Mouse (Mus musculus): ENCODE data around the gene Cacna2d3. TPM values are rescaled to one million over a fixed set of nuclear protein-coding genes. Genes with fewer than 3 reads are reported as not detected.

Cacna2d3 gene
- polyA plus RNA-seq, 1 experiment from 2014 or later, result 3.3 TPM

DNA sequence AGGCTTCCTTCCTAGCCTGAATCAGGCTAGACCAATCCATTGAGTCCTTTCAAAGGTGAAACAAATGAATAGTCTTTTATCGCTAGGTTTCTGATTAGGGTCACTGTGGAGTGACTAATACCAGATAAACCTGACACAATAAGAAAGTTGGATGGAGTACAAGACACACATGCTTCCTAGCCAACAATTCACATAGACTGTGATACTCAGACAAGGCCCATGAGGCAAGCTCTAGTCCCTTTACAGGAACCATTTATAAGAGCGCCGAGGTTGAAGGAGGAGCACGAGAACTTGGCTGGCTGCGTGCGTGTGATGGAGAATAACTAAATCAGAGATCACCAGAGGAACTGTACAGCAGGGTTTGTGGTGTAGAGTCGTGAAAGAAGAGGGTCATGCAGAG is 584.0 kb downstream of the Cacna2d3 start:
- WGBS, result 83% methylated on average over 7 of the region's 7 CpGs

DNA sequence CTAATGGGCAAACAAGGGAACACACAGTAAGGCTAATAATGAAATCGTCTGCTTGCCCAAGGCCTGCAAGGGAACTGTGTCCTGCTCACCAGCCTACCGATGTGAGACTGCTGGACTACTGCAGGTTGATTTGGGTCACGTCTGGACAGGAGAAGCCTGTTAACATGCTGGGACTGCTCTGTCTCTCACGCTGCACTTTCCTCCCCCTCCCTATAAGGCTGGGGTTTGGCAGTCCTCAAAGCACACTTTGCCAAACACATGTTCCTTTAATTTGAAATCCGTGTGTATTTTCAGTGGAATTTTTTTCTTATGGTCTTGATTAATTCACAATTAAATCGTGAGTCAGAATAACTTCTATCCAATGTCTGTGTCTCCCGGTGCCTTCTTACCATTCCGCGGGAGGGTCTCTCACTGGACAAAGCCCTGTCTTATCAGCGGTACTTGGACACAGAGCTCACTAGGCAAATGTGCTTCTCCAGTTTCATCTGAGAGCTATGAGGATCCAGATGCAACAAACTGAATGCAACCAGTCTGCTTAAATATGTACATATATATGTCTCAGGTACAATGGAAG is 584.6 kb downstream of the Cacna2d3 start:
- Histone ChIP-seq H3K9me3 (no peaks in the 10 kb centered on the region), H3K9ac (replicated peaks) (no peak overlapping the region), H3K4me2 (no peak overlapping the region), H3K4me3 (replicated peaks) (no peak overlapping the region), H3K36me3 (no peaks in the 10 kb centered on the region), H3K27me3 (no peaks in the 10 kb centered on the region), H3K27ac (no peak overlapping the region), H3K4me1 (replicated peaks) (peaks cover 9% of the 10 kb centered on the region)
- WGBS, result 69% methylated on average over 10 of the region's 10 CpGs
- no peak for ATAC-seq (ENCODE audit: insufficient number of reproducible peaks, insufficient read depth, low FRiP score, low TSS enrichment, low read depth)

More for the DNA sequence above, 584.0 kb downstream of the Cacna2d3 start:
- Histone ChIP-seq H3K9ac (replicated peaks) (no peak overlapping the region), H3K27me3 (no peaks in the 10 kb centered on the region), H3K36me3 (no peaks in the 10 kb centered on the region), H3K27ac (no peak overlapping the region), H3K9me3 (no peaks in the 10 kb centered on the region), H3K4me1 (replicated peaks) (peaks cover 9% of the 10 kb centered on the region), H3K4me2 (no peak overlapping the region), H3K4me3 (replicated peaks) (no peak overlapping the region)
- ATAC-seq (ENCODE audit: insufficient number of reproducible peaks, insufficient read depth, low FRiP score, low TSS enrichment, low read depth), result no peak

DNA sequence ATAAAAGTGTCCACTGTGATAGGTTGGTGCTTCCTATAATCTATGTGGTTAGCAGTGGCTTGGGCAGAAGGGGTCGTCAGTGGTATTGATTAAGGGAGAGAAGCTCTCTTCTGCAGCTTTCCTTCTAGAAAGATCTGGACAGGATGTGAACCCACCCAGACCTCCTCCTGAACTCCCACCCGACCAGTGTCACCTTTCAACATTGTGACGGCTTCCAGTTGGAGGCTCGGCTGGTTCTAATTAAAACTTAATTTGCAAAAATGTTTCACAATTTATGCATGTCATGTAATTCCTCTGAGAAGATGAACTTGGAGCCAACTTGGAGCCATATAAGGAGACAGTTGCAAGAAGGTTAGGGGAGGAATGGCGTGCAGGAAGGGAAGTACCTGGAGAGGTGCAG is 586.8 kb downstream of the Cacna2d3 start:
- Histone ChIP-seq H3K4me1 (replicated peaks) (peaks cover 9% of the 10 kb centered on the region), H3K4me3 (replicated peaks) (no peak overlapping the region), H3K9ac (replicated peaks) (no peak overlapping the region), H3K27me3 (no peaks in the 10 kb centered on the region), H3K4me2 (no peak overlapping the region), H3K9me3 (no peaks in the 10 kb centered on the region), H3K36me3 (no peaks in the 10 kb centered on the region), H3K27ac (no peak overlapping the region)
- 42% methylated on average over 5 of the region's 5 CpGs for WGBS
- ATAC-seq (ENCODE audit: insufficient number of reproducible peaks, insufficient read depth, low FRiP score, low TSS enrichment, low read depth), result no peak

DNA sequence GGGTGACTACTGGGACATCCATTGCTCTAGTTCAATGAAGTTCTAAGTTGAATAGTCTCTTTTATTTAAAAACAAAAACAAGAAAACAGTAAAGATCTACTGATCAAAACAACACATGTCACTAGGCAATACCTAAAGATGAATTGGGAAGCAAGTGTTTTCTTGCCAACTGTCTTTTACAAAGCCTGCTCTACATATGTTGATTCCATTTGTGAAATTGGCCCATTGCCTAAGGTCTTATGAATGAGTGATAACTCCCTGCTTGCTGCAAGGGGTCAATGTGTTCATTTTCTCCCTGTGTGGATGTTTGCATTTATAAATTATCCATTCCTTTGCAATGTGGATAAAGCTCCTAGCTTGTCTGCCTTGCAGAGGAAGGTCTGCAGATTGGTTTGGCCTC is 591.2 kb downstream of the Cacna2d3 start:
- Histone ChIP-seq H3K36me3 (no peaks in the 10 kb centered on the region), H3K4me2 (no peak overlapping the region), H3K4me1 (replicated peaks) (peaks cover 5% of the 10 kb centered on the region; the same call in 1 of the 2 replicates), H3K27me3 (no peaks in the 10 kb centered on the region), H3K4me3 (replicated peaks) (no peak overlapping the region), H3K9me3 (no peaks in the 10 kb centered on the region), H3K9ac (replicated peaks) (no peak overlapping the region), H3K27ac (no peak overlapping the region)
- no peak for ATAC-seq (ENCODE audit: insufficient number of reproducible peaks, insufficient read depth, low FRiP score, low TSS enrichment, low read depth)

- H3K4me2 ChIP-seq, result no peak overlapping the region
- H3K9ac ChIP-seq (replicated peaks), result no peak overlapping the region
- ATAC-seq (ENCODE audit: insufficient number of reproducible peaks, insufficient read depth, low FRiP score, low TSS enrichment, low read depth), result no peak
- no peaks in the 10 kb centered on the region for H3K36me3 ChIP-seq
- no peak overlapping the region for H3K27ac ChIP-seq
- H3K9me3 ChIP-seq, result no peaks in the 10 kb centered on the region; the same call in 1 of the 2 replicates
- no peaks in the 10 kb centered on the region for H3K27me3 ChIP-seq
- H3K4me1 ChIP-seq (replicated peaks), result no peaks in the 10 kb centered on the region
- no peak overlapping the region for H3K4me3 ChIP-seq (replicated peaks)
Measured at GRCm38 (mm10) chr14:29123886-29124285, 597.8 kb downstream of the Cacna2d3 start.

GRCm38 (mm10) chr14:29122749-29123148 is 598.9 kb downstream of the Cacna2d3 start:
- 90% methylated on average over 3 of the region's 3 CpGs for WGBS
- Histone ChIP-seq H3K27me3 (no peaks in the 10 kb centered on the region), H3K4me1 (replicated peaks) (no peaks in the 10 kb centered on the region), H3K9me3 (no peaks in the 10 kb centered on the region; the same call in 1 of the 2 replicates), H3K9ac (replicated peaks) (no peak overlapping the region), H3K36me3 (no peaks in the 10 kb centered on the region), H3K27ac (no peak overlapping the region), H3K4me3 (replicated peaks) (no peak overlapping the region), H3K4me2 (no peak overlapping the region)
- ATAC-seq (ENCODE audit: insufficient number of reproducible peaks, insufficient read depth, low FRiP score, low TSS enrichment, low read depth), result no peak

DNA sequence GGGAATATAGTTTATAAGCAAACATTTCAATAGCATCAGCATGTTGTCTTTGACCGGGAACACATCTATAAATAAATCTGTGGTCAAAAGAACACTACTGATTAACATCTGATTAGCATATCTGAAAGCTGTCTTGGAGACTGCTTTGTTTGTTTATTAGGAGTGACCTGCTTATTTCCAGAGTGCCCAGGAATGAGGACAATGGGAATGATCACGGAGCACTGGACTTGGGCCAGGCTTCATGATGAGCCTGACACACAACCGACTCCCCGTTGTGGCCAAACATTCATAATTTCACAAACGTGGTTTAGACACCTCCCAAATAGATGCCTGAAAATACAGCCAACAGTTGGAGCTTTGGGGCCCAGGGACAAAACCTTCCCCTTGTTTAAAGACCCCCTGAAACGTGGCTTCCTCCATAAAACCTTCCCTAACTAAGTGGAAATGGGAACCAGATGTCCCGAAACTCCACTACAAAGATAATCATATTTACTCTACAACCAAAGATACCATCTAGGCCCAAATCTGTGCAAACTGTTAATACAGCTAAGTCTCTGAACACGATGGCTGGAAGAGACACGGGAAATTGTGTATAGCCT is 607.7 kb downstream of the Cacna2d3 start:
- H3K4me1 ChIP-seq (replicated peaks), result peaks cover 32% of the 10 kb centered on the region
- H3K27me3 ChIP-seq, result no peaks in the 10 kb centered on the region
- peak overlapping the region; percentile 16; the same call in 1 of the 2 replicates for H3K4me2 ChIP-seq
- H3K27ac ChIP-seq, result peak overlapping the region; percentile 66; the same call in 1 of the 2 replicates
- no peaks in the 10 kb centered on the region for H3K9me3 ChIP-seq
- no peaks in the 10 kb centered on the region for H3K36me3 ChIP-seq
- H3K4me3 ChIP-seq (replicated peaks), result no peak overlapping the region
- 16% methylated on average over 9 of the region's 9 CpGs for WGBS
- H3K9ac ChIP-seq (replicated peaks), result no peak overlapping the region
- ATAC-seq (ENCODE audit: insufficient number of reproducible peaks, insufficient read depth, low FRiP score, low TSS enrichment, low read depth), result no peak

DNA sequence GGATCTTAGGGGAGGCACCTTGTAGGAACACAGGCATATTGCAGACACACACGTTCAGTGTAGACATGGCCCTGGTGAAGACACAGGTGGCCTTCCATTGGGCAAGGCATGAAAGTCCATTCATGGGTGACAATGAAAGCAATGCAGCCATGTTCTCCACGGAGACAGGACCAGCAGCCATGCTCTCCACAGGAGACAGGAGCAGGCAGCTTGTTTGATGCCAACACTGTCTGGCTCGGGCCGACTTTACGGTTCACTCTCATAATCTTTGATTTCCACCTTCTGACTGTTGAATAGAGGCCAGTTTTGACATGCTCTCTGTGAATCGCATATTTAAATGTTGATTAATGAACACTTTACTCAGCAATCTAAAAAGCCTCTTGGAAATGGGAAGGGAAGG is 610.0 kb downstream of the Cacna2d3 start:
- H3K36me3 ChIP-seq, result no peaks in the 10 kb centered on the region
- peaks cover 37% of the 10 kb centered on the region for H3K4me1 ChIP-seq (replicated peaks)
- H3K4me3 ChIP-seq (replicated peaks), result no peak overlapping the region
- H3K27ac ChIP-seq, result 0 out of 2 replicates have a peak overlapping the region, but pooled peaks have one; percentile 29
- no peak for ATAC-seq (ENCODE audit: insufficient number of reproducible peaks, insufficient read depth, low FRiP score, low TSS enrichment, low read depth)
- no peak overlapping the region for H3K9ac ChIP-seq (replicated peaks)
- no peak overlapping the region for H3K4me2 ChIP-seq
- H3K27me3 ChIP-seq, result no peaks in the 10 kb centered on the region
- no peaks in the 10 kb centered on the region for H3K9me3 ChIP-seq
- 77% methylated on average over 6 of the region's 6 CpGs for WGBS

- H3K9ac ChIP-seq (replicated peaks), result no peak overlapping the region
- H3K4me2 ChIP-seq, result no peak overlapping the region
- no peak overlapping the region for H3K27ac ChIP-seq
- no peak overlapping the region for H3K4me3 ChIP-seq (replicated peaks)
- ATAC-seq (ENCODE audit: insufficient number of reproducible peaks, insufficient read depth, low FRiP score, low TSS enrichment, low read depth), result no peak
- no peaks in the 10 kb centered on the region for H3K36me3 ChIP-seq
- no peaks in the 10 kb centered on the region for H3K9me3 ChIP-seq
- peaks cover 41% of the 10 kb centered on the region for H3K4me1 ChIP-seq (replicated peaks)
- WGBS, result 64% methylated on average over 9 of the region's 9 CpGs
- no peaks in the 10 kb centered on the region for H3K27me3 ChIP-seq
Measured at GRCm38 (mm10) chr14:29110351-29111091, 611.1 kb downstream of the Cacna2d3 start.

DNA sequence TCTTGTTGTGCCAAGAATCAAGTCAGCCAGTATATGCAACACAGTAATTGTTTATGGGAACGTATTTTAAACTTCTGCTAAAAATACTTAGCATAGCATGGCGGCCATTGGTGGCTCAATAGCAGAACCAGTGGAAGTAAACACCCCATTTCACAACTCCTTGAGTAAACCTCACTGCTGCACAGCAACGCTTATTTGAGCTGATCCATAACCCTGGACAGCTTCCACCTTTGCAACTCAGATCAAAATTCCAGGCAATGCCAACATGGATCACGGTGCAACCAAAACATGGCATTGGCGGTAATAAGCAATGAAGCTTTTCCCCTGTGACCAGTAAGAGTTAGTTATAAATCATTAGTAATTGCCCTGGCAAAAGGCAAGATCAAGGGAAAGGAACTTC is 614.2 kb downstream of the Cacna2d3 start:
- H3K4me1 ChIP-seq (replicated peaks), result peaks cover 26% of the 10 kb centered on the region
- no peak for ATAC-seq (ENCODE audit: insufficient number of reproducible peaks, insufficient read depth, low FRiP score, low TSS enrichment, low read depth)
- H3K4me3 ChIP-seq (replicated peaks), result no peak overlapping the region
- no peak overlapping the region for H3K27ac ChIP-seq
- no peak overlapping the region for H3K9ac ChIP-seq (replicated peaks)
- H3K4me2 ChIP-seq, result no peak overlapping the region
- H3K9me3 ChIP-seq, result no peaks in the 10 kb centered on the region
- H3K36me3 ChIP-seq, result no peaks in the 10 kb centered on the region
- 80% methylated on average over 5 of the region's 5 CpGs for WGBS
- no peaks in the 10 kb centered on the region for H3K27me3 ChIP-seq

GRCm38 (mm10) chr14:29097776-29098175 is 623.9 kb downstream of the Cacna2d3 start:
- Histone ChIP-seq H3K4me1 (replicated peaks) (peaks cover 28% of the 10 kb centered on the region), H3K4me3 (replicated peaks) (no peak overlapping the region), H3K9ac (replicated peaks) (no peak overlapping the region), H3K36me3 (no peaks in the 10 kb centered on the region), H3K4me2 (no peak overlapping the region), H3K27me3 (no peaks in the 10 kb centered on the region), H3K27ac (no peak overlapping the region), H3K9me3 (no peaks in the 10 kb centered on the region)
- ATAC-seq (ENCODE audit: insufficient number of reproducible peaks, insufficient read depth, low FRiP score, low TSS enrichment, low read depth), result no peak
- 72% methylated on average over 12 of the region's 12 CpGs for WGBS
